Mouse (Mus musculus): Measurements from ENCODE around the gene Ppfia3.
"Not testable (repeated sequence)": the region's sequence is repeated elsewhere in the genome, so short reads cannot be mapped to it uniquely, and the experiment has no call there.

The Ppfia3 gene

DNA sequence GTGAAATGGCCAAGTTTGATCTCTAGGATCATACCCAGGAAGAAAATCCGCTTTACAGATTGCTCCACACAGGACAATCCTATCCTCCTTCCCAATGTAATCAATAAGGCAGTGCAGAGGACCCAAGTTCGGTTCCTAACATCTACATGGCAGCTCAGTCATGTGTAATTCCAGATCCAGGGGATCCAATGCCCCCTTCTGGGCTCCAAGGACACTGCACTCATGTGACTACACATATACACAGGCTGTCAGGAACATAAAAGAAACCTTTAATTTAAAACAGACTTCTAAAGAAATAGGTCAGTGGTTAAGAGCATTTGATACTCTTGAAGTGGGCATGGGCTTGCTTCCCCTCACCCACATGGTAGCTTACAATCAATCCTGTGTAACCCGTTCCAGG lies 19.3 kb upstream of the Ppfia3 start:
- no peak for DNase-seq (ENCODE audit: low spot score)

DNA sequence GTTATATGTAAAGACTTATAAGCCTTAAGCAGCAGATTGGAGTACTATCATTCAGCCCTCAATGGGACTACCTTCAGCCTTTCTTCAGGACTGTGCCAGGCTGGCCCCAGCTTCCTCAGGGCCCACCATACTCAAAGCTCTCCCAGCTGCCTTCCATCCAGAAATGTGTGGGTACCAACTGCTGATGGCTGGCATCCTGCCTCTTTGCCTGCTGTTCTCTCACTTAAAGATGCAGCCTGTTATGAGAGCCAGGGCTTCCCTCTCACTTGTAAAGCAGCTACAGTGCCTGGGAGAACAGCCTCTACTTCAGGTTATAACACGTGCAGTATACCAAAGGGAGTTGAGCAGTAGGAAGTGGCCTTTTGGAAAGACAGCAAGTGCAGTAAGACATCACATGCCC lies 9.2 kb upstream of the Ppfia3 start:
- DNase-seq (ENCODE audit: low spot score) = no peak

DNA sequence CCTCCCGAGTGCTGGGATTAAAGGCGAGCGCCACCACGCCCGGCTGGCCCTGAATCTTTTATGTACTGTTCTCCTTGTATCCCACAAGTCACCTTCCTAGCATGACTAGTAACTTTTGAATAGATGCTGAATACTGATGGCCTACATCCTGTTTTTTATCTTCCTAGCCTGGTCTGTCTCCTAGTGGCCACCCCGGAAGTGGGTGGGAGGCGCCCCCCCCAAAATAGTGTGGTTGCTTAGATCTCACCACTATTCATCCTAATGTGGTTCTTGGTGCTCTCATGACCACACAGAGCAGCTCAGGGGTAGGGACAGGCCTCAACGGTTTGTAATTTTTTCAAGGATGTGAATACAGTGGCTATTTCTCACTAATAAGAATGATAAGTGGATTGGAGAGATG lies 7.8 kb upstream of the Ppfia3 start:
- no peak for DNase-seq (ENCODE audit: low spot score)

DNA sequence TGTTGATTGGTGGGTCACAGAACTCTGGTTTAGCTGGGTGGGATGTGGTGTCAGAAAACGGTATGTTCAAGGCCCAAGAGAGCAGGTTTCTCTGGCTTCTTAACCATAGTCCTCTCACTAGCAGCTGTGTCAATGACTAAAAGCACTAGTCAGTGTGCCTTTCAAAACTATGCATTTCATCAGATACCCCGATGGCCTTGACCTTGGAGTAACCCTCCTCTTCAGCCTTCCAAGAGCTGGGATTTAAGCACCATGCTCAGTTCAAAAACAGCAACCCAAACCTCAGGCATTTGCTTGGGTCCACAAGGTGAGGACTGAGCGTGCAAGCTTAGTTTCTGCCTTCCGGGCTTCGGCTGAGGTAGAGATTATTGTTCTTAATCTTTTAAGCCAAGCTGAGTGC lies 5.6 kb upstream of the Ppfia3 start:
- no peak for DNase-seq (ENCODE audit: low spot score)

DNA sequence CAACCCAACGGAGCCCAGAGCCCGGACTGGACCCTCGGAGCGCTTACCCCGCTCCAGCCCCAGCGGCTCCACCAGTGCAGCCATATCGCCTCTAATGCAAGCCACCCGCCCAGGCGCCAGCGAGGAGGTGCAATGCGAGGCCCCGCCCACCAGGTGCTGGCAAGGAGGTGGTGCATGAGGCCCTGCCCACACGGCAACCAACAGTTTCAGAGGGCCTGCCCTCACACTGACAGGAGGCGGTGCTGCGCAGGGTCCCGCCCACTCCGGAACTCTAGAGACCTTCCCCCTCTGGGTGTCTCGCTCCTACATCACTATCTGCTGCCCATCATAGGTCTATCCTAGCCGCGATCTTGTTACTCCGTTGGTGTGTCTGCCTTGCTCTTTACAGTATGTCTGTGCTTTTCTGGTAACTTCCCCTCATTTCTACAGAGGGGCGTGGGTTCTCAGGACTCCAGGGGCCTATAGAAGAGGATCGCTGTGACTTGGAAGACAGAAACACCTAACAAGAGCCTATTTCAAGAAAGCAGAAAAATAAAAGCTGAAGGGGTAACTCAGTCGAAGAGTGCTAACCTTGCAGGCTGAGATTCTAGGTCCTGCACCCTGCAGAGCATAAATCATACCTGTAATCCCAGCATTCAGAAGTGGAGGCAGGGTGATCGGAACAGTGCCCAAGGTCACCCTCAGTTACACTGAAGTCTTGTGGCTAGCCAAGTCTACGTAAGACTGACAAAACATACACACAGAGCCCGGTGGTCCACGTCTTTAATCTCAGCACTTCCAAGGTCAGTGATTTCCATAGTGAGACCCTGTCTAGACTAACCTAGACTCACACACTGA lies 3.9 kb upstream of the Ppfia3 start, which contains the start of gene Lin7b:
Gene Lin7b (minus strand): TSS at position 109 of the 837 bp plus-strand sequence.
- DNase-seq (ENCODE audit: low spot score) = peak; percentile 90

DNA sequence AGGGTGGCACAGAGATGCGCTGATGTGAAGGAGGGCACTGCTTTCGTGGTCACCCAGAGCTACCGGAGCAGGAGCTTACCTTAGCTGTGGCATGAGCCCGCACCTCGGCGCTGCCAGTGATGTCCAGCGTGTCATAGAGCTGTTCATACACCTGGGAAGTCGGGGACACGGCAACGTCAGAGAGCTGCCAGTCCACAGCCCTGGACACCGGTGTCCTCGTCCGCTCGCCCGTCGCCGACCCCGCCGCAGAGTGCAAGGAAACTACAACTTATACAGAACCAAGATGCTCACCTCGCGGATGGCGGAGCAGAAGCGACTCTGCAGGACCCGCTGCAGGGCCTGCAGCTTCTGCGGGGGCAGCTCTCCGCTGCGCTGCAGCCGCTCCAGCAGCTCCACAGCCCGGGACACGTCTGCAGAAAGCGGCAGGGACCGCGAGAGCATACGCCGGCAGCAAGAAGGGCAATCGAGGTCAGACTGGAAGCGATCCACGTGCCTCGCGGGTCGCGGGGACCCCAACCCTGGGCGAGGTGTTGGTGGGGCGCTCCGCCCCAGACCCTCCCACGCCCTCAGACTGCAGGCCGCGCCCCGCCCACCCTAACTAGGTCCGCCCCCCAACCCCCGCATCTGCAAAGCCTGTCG lies 3.1 kb upstream of the Ppfia3 start:
- DNase-seq (ENCODE audit: low spot score) = no peak

DNA sequence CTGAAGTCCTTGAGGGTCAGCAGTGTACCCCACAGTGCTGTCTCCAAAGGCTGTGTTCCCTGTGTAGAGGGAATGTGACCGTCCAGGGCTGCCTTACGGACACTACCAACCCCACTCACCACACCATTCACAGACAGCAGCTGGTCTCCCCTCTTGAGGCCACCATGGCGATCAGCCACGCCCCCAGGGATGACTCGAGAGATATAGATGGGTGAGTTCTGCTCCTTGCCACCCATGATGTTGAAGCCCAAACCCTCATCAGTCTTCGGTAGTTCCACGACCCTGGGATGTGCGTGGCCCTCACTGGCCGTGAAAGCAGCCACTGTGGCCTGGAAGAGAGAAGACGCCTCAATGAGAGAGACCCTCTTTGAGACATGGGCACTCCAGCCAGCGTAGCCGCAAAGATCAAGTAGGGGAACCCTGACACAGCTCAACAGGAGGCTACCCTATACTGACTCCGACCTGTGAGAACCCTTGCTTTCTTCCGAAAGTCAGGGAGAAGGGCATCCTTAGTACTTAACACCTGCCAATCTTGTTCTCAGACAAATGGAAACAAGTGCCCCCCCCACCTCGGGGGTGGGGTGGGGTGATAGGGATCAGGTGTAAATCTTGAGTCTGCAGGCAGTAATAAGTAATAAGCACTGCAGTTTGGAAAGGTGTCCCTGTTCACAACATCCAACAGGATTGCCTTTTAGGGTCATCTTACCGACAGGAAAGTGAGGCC lies 2.4 kb upstream of the Ppfia3 start:
- no peak for DNase-seq (ENCODE audit: low spot score)

DNA sequence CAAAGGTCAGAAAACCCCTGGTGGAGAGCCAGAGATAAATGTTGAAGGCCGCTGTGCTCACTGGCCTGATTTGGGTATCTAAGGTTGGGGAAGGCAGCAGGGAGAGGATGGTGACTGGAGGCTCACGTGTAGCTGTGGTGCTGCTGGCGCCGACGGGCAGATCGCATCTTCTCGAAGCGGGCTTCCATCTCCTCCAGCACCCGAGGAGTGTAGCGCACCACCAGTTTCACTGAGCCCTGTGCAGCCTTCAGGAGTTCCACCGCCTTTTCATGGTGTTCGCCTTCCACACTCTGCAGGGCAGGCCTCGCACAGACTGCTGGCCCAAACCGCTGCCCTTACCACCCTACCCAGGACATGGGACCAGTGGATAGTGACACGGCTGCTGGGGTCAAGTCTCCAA lies 1.4 kb upstream of the Ppfia3 start:
- DNase-seq (ENCODE audit: low spot score) = no peak

DNA sequence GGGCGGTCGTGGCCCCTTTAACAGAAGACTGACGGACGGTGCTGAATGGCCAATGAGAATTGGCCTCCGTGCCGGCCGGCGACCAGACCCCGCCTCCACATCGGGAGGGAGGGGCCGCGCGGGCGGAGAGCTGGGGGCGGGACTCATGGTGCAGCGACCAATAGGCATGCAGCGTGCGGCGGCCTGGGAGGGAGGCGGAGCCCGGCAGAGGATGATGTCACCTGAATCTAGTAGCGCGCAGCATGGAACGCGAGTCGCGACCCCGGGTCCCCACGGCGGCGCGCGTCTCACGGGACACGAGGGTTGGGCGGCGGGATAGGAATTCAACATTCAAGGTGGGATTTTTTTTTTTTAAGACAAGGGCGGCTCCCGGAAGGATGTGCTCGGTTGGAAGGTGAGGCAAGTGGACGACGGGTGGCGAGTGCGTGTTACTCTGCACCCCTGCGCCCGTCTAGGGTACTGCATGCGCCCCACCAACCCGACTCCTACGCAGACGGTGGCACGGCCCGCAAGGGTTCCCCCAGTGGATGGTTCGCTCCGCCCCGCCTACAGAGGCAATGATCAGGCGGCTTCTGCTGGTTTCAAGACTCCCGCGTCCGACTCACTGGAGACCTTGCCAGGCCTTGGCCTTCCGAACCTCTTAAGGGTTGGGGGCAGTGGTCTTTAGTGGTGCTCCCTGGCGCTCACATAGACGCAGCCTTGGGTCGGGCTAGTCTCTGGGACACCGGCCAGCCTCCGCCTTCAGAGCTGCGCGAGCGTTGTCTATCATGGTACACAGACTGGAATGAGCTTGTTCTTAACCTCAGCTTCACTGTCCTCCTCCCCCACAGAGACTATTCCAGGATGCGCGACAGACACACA lies 431 bp upstream of the Ppfia3 start:
- DNase-seq (ENCODE audit: low spot score) = peak; percentile 97

DNA sequence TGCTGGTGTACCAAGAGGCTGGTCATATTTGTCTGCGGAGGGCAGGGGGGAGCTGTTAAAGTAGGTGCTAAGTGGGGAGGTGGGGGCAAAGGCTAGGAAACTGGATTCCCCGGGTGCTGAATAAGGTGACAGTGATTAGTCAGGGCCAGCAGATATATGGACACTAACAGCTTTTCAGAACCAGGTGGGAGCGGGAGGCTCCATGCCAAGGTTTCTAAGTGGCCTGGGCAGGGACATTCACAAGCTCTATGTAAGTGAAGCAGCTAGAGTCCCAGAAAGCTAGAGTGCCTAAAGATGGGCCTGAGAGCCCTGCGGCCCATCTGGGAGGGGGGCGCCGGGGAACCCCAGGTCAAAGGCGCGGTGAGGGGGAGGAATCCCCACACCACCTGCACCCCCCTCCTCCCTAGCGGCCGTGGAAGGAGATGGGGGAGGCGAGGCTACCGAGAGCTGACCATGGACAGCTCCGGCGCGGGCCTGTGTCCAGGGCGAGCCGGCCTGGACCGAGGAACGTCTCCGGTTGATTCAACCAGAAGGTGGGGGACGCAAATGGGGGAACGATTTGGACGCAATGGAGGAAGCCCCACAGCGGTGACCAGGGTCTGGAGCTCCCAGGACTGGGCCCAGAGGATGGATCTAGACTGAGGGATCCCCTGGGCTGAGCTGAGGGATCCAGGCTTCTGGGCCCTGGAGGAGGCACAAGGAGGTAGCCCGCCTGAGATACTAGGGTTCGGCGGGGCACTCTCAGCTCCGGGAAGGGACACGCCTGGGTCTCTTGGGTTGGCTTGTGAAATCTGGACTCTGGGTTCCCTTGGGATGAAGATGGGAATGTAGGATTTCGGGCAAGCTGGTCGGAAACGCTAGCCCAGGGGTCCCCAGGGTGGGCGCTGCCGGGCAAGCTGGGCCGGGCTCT lies 822 bp downstream of the Ppfia3 start:
- DNase-seq (ENCODE audit: low spot score) = no peak

DNA sequence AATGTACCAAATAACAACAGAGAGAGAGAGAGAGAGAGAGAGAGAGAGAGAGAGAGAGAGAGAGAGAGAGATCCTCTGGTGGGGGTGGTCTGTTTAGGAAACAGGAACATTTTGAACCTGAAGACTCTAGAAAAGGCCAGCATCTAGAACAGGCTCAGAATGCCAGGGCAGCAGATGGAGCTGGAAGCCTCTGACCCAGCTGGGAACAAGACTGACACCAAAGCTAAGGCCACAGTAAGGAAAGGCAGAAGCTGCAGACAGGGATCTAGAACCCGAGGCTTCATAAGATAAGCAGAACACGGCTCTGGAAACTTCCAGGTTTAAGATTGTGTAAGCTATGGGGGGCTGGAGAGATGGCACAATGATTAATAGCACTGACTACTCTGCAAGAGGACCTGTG lies 2.8 kb downstream of the Ppfia3 start:
- DNase-seq (ENCODE audit: low spot score) = no peak

DNA sequence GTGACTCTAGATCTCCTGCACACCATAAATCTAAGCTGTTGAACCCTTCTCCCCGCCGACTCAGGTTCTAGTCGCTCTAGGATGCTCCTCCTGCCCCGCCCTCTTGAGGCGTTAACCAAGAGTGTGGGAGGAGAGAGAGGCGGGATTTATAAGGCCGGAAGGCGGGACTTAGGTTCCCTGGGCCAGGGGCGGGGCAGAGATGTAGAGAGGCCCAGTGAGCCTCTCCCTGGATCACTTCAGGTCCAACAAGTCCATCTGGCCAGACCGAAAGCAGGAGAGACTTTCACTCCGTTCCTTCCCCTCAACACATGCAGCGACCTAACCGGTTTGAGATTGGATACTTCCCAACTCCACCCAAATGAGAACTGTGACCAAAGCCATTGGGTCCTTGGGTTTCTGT lies 4.0 kb downstream of the Ppfia3 start:
- DNase-seq (ENCODE audit: low spot score) = no peak

DNA sequence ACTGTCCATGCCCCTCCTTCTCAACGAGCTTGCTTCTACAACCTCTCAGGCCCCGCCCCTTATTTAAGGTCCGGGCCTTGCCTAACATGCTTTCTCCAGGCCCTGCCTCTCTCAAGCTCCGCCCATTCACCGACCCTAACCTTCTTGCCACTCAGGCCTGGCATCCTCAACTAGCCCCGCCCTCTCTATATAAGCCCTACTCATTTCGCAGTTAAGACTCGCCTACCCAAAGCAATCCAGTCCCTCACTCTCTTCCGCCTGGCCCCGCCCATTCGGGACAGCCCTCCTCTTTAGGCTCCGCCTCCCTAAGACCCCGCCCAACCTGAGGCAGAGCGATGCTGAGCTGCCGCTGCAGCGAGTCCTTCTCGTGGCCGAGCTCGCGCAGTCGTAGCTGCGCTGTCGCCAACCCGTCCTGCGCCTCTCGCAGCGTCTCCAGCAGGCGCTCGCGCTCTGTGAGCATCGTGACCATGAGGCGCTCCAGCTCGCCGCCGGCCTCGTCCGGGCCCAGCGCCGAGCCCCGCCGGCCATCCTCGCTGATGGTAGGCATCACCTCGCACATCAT lies 5.5 kb downstream of the Ppfia3 start:
- peak; percentile 81 for DNase-seq (ENCODE audit: low spot score)

DNA sequence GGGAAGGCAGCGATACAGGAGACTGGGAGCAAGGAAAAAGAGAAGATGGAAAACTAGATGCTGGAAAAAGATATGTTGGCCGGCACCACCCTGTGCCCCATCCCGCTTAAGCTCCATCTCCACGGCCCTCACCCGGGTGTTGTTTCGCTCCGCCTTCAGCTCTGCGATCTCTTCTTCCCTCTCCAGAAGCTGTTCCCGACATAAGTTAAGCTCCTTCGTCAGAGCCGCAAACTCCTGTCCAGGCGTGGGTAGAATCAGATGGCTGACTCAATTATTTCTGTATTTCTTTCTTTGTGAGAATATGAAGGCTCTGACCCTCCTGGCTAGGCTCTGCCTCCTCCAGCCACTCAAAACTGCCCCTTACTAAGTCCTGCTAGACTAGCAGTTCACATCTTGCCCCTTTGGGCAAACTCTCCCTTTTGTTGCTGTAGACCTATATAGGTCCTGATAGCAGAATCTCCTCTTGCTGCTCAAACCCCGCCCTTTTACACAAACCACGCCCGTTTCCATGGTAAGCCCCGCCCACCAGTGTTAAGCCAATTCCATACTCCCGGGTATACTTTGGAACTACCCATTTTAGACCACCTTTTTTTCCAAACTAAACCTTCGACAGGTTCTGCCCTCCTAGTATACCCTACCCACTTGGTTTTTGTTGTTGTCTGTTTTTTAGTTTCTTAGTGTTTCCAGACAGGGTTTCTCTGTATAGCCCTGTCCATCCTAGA lies 6.3 kb downstream of the Ppfia3 start:
- DNase-seq (ENCODE audit: low spot score) = no peak

DNA sequence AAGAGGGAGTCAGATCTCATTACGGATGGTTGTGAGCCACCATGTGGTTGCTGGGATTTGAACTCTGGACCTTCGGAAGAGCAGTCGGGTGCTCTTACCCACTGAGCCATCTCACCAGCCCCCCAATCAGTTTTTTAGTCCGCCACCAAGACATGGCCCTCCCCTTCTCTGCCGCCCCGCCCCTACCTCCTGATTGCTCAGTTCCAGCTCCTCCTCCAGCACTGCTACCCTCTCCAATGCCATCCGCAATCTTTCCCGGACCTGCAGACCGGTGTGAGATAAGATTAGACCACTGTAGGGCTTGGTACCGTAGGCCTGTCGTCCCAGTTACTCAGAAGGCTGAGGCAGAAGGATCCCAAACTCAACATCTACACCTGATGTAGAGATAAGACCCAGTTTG lies 7.7 kb downstream of the Ppfia3 start:
- DNase-seq (ENCODE audit: low spot score) = not testable (repeated sequence)

DNA sequence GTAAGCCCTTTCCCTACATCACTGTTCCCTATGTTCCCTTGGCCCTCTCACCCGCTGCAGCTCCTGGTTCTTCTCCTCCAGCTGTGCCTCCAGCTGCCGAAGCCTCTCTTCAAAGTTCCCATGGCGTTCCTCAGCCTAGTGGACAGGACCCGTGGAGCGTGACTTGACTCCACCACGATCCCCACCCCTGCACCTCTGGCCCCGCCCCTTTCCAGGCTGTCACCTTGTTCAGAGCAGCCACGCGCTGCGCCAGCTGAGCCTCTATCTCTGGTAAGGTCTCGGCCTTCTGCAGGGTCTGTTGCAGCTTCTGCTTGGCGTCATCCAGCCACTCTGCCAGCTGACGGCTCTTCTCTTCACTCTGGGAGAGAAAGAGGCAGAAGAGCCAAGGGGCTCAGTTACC lies 10.7 kb downstream of the Ppfia3 start:
- no peak for DNase-seq (ENCODE audit: low spot score)

DNA sequence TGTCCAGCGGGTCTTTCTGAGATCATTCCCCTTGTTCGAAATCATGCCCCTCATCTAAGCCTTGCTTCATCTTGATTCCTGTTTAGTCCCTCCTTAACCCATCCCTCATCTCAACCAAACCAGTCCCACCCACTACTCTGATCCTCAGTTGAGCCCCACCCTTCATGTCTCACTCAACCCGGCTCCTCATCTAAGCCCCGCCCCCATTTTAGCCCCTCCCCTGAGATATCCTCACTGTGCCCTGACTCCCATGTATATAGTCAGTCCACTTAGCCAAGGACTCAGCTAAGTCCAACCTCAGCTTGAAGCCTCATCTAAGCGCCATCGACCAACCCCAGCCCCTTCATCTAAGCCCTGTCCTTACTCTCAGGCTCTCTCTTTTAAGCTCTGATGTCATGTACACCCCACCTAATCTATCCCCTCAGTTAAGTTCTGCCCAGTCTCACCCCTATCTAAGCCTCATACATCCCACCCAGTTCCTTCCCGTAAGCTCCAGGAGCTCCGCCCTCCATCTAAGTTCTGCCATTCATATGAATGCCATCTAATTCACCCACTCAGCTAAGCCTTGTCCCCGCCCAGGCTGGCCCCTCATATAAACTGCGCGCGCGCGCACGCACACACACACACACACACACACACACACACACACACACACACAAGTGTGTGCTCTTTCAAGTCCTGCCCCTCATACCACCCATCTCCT lies 11.3 kb downstream of the Ppfia3 start:
- DNase-seq (ENCODE audit: low spot score) = no peak

DNA sequence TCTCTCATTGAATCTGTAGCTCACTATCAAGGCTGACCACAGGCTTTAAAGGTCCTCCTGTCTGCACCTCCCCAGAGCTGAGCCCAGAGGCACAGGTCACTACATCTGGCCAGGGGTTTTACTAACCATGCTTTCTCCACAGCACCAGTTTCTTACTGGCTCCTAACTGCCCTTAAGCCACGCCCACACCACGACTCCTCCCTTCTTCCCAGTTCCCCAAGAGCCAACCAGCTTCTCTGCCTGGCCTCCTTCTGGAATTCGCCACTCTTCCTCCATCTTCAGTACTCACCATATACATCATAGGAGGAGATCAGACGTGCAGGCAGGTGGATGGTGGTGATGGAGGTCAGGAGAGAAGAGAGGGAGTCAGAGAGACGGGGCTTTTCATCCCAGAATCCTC lies 13.8 kb downstream of the Ppfia3 start:
- DNase-seq (ENCODE audit: low spot score) = no peak

DNA sequence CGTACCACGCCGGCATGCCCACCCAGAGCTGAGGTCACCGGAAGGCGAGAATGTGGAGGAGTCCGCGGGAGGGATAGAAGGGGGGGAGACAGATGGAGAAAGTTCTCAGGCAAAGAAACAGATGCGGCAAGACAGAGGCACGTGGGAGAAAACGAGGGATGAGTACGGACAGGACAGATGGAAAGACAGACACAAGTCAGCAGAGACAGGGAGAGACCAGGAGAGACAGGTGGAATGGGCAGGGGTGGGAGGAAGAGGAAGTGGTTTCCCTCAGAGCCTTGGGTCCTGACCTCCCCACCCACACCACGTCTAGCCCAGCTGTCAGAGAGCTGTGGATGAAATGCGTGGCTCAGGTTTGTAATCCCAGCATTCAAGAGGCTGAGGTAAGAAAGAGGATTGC lies 19.9 kb downstream of the Ppfia3 start:
- DNase-seq (ENCODE audit: low spot score) = no peak
